Mouse (Mus musculus) retina, postnatal 1 day (tissue): ENCODE results near the gene Cbr4.
A peak's percentile ranks its signal among the peaks of the same experiment; 100 is the strongest.

Experiments used
- DNase-seq: peaks from one replicate; pipeline ENCODE4 v3.0.0-alpha.2; 2012

The Cbr4 gene

DNA sequence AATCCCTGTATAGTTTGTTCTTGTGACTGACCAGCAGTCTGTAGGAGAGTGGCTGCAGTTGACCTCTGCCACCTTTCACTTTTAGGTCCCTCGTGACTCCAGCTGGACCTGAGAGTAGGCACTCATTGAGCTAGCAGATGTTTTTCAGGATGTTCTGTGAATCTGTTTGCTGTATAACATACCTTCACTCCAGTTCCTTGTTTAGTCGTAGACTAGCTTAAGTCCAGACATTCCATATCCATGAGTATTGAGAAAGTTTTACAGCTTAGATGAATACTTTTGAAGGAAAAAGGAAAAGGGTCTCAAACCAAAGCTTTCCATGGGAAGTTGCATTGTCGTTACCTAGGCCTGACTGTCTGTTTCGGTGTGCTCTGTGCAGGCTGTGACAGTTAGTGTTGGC, 9.6 kb downstream of the Cbr4 start:
- DNase-seq, result no peak

DNA sequence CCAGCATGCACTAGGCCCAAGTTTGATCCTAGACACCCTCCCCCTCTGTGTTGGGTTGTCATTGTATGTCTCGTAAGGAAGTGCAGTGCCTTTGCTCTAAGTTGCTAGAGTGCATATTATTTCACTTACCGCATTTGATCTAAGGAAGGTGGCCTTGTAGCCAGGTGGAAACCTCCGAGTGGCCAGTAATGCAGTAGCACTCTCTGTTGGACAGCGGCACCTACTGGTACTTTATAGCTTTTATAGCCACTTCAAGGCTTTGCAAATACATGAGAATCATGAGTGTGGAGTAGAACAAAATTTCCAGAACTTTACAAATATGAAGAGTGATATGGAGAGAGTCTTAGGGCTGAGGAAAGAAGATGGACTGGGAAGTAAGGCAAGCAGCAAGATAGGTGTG, 11.5 kb downstream of the Cbr4 start:
- peak; percentile 50 for DNase-seq

DNA sequence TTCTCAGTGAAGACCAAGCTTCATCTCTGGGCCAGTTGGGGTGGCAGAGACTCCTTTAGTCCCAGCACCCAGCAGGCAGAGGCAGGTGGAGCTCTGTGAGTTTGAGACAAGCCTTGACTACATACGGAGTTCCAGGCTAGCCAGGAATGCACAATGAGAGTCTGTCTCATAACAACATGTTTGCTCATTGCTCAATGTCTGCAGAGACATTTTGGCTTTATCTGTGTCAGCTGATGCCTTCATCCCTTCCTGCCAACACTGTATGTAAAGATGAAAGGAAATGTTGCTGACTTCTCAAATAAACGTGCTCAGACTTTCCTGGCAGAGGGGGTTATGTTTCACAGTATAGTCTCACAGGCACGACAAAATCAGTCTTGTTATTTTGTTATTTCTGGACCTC, 13.4 kb downstream of the Cbr4 start:
- no peak for DNase-seq

DNA sequence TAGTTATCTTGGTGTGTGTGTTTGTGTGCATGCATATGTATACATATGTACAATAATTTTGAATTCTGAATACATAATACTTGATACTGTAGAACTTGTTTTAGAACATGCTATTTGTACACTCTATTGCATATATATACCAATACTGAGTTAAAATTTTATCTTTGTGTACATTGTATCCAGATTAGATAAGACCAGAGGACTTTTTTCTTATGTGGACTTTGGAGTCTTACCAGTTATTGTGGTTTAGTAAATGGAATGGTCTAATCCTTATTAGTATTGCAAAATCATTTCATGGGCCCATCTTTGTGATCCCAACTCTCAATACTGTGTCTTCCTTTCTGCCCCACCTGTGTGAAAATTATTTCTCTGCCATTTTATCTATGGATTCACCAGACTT, 14.7 kb downstream of the Cbr4 start:
- DNase-seq, result no peak

DNA sequence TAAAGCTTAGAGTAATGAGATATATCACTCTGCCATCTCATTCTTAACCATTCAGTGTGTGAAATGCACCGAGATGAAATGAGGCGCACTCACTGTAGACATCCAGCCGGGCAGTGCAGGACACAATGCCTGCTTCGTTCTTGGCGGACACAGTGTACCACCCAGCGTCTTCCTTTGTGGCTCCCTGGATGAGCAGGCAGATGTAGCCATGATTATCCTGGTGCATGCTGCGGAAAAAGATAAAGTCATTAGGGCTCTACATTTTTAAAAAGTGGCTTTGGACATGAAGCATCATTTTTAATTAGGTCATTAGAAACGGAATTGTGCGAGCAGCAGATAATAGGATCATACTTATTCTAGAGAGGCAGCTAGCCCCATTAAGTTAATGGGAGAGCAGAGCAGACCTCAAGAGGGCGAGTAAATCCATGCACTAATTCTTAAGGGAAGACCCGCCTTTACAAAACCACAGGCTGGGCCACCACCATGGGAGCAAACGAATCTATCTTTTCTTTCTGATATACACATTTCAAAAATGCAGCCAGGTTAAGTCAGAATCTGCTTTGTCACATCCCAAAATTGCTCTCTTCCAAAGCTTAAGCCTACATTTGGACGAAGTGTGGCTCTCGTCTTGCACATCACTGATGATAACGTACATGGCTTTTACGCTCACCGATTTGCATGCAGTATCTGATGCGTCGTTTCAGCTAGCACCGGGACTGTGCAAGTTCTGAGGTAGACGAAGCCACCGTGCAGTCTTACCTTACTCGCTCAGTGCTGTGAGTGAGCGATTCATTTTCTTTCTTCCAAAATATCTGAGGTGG, 27.8 kb downstream of the Cbr4 start:
- DNase-seq, result peak; percentile 94

DNA sequence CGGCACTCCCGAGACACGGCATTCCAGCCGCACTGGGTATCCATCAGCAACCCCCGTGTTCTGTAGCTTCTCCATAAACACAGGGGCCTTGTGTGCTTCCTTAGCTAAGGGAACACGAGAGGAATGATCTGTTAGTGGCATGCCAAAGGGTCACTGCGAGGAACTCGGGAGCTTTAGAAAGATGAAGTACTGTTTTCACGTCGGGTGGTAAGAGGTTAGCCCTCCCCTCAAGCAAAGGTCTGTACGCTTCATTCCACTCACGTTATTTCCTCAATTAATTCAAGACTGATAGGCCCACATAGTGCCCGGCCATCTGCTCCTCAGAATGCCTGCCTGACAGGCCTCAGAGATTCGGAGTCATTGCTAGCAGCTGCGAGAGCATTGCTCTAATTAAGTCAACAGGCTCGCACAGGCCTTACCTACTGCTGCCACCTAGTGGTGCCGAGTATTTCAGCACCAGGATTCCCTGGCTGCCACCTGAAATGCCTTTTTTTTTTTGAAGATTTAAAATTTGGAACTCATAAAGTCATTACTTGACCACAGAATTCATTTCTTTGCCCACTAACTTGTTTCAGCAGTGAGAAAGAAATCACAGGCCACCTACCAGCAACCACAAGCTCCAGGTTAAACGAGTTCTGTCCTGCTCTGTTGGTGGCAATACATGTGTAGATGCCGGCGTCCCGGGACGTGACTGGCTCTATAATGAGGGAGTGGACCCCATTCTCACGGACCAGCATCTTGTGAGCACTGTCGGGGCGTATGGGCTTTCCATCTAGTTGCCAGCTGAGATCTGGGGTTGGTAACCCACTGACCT, 28.6 kb downstream of the Cbr4 start:
- DNase-seq, result peak; percentile 98

DNA sequence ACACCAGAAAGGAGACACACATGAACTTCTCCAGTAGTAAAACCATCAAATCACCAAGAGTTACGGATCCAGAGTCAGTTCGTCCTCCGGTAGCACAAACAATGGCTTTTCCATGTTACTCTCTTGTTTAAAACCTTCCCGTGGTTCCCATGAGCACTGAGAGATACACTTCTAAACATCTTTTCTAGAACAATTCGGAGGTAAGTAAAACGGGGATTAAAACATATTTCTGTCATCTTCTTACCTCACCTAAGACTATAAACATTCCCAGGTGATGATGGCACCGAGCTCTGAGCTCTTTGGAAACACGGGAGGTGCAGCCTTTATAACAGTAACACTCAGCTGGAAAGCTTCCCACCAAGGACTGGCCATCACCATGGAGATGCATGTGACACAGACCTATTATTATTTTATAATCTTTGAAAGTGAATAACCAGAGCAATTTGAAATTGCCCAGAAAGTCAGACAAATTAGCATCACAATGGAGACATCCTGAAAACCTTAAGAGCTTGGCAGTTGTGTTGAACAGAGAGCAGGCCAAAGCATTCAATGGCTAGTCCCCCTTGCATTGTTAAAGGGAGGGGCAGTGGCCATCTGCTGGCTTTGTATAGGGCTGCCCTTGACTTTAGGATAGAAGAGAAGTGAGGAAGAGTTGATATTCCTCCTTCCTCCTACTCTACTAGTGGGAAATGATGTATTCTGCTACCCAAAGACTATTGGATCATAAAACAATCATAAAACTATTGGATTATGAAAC, 29.4 kb downstream of the Cbr4 start:
- peak; percentile 35 for DNase-seq

DNA sequence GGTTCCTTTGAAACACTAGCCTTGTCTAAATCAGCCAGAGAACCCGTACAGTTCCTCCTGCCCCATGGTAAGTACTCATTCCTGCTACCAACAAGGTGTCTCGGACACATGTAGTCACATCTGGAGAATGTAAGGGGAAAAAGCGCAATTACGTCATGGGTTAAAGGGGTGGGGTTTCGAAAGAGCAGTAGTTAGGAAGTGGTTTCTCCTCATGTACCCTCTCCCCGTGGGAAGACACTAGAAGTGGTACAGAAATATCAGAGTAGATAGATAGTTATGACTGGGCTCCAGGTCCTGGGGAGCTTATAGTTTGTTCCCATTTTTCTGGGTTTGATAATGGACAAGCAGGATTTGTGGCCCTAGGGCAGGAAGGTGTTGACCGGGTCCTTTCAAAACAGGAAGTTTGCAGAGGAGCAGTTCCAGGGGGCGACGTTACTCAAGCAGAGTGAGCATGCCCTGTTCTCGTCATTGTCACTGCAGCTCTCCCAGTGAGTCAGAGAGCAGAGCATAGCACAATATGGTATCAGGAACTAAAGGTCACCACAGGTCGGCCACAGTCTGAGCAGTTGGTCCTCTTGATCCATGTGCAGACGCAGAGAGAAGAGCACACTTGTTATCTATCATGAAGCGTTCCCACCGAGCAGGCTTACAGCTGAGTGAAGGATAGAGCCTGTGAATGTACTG, 30.1 kb downstream of the Cbr4 start:
- DNase-seq, result peak; percentile 9

DNA sequence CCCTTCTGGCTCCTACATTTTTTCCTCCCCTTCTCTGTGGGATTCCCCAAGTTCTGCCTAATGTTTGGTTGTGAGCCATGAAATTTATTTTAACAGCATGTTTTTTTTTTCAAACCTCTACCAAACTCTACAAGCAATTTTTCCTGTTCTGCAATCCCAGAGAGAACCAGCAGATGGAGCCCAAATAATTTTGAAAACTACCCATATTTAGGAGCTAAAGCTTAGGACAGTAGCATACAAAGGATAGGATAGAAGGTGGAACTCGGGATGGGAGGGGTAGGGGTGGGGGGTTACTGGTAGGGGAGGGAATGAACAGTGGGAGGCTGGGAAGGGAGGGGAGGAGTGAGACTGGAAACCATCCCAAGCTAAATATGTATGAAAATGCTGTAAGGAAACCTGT, 34.6 kb downstream of the Cbr4 start:
- DNase-seq, result peak; percentile 68

DNA sequence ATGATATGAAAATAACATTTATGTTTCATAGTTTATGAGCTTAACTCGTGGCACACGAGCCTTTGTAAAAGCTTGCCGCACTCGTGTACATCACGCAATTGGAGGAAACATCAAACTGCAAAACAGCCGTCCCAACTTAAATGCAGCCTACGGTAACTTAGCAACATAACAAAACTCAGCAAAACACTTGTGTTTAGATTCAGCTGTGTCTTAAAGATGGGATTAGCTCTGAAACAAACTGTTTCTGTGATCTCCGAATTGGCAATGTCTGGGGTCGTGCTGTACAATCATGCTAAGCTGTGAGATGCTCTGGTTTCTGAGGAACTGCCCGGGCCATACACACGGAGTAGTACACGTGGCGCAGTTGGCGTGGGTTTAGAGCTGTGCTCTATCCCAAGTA, 39.5 kb downstream of the Cbr4 start:
- no peak for DNase-seq

DNA sequence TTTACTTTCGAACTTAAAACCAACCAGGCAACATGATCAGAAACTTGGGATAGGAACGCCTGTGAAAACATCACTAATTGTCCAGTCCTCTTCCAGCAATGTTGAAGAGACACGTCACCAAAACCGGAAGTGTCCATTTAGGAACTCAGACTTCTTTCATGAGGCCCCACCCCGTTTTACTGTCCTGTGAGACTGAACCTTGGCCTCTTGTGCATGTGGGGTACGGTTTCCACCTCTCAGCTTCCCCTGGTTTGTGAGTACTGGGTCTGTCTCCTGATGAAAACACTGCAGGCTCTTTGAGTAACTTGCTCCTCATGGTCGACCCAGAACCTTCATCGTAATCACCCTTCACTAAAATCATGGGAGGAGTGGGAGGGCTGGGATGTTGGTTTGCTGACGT, 40.7 kb downstream of the Cbr4 start:
- no peak for DNase-seq

DNA sequence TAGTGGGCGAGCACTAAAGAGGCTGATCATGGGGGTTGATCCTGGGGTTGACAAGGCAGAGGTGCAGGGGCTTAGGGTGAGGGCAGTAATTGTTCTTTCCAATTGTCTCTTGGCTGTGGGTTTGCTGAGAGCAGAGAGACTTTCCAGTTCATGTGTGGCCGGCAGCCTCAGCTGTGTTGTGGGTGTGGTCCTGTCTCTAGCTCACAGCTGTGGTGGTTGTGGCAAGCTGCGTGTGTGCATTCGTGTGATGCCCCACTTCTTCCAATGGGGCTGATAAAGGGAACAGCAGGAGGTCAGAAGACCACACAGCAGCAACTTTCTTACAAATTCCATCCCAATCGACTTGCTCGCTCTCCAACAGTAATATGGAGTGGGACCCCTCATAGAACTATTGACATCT, 41.1 kb downstream of the Cbr4 start:
- DNase-seq, result peak; percentile 36

DNA sequence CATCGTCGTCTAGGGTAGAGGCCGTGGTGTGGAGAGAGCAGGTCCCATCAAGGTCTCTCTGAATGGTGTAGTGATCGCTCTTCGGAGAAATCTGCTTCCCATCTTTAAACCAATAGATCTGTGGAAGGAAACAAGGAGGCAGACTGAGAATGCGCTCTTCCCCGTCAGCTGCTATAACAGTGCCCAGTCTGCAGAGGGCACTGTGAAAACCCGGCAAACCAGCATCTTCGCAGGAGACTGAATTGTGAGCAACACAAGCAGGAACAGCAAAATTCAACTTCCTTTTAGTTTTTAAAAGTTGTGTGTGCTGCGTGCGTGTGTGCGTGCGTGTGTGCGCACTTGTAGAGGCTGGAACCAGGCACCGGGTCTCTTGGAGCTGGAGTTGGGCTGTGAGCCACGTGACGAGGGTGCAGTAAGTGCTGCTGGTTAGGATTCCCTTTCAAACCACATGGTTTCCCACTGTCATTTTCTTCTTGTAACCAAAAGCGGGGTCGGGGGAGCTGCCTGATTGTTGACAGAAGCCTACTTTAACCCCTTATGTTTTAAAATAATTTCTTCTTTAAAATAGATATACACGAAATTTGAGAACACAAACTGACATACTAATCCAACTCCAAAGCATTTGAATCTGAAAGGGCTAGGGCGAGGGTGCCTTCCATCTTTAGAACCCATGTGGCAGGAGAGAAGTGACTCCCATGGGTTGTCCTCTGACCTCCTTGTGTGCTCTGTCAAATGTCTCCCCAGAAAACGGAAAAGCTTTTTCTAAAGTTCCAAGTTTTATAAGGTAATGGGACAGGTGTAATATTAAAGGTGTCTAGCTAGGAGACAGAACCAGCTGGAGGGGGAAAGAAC, 44.6 kb downstream of the Cbr4 start:
- no peak for DNase-seq

DNA sequence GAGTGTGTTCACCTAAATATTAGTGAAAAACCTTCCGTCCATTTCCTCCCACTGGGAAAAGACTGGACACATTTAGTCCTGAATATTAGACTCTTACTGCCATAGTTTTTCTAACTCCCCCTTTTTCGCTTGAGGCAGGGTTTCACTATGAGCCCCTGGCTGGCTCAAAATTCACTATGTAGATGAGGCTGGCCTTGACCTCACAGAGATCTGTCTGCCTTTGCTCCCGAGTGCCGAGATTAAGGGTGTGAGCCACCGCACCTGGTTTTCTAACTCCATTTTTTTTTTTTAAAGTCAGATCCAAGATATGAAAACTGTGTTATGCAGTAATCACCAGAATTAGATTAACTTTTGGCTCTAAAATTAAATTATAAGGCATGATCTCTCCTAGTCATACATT, 45.3 kb downstream of the Cbr4 start:
- DNase-seq, result no peak

DNA sequence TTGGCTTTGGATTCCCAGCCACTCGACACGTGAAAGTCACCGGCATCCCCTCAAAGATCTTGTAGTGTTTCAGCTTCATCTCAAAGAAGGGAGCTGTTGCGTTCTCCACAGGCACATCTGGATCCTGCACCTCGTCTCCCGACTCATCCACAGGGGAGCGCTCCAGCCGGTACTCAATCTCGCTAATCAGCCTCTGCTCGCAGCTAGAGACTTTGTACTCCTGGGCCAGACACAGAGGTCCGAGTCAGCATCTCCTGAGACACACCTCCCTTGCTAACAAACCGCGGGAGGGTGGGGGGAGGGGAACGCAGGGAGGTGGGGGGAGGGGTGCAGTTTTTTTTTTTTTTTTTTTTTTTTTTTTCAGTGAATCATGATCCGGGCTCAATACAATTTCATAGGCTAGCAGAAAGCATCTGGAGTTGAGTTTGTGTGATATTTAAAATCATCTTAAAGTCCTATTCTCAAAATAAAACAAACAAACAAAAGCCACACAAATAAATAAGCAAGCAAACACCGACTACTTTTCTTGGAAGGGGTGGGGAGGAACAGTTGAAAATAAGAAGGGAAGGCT, 45.9 kb downstream of the Cbr4 start:
- no peak for DNase-seq

DNA sequence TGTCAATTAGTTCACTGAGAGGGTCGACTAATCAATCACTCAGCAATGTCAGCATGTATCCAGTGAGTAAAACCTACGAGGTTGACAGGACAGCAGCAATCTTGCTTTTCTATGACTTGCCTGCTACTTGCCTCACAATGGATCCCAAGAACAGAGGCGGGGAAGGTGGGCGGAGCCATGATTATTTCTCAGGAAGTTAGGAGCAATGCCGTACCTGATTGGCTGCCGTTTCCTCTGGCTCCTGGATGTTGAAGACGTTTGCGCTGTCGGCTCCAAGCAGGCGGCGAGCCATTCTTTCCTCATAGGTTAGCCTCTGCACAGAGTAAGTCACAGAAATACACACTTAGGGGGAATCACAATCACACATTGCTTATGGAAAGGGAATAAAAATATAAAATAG, 47.9 kb downstream of the Cbr4 start:
- no peak for DNase-seq

DNA sequence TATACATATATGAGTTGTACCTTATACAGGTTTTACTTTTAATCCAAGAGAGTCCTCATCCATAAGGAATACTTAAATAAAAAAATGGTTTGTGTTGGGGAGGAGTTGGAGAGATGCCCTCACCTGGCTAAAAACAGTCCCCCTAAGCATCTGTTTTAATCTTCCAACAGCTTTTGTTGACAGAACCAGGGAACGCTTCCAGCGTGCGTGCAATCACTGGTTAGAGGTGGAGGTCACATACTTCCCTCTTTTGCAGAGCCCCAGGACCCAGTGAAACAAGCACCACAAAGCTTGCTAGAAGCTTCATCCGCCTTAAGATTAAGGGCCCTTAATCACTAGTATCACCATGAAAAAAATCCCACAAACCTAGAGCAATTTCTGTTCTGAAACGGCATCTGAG, 49.9 kb downstream of the Cbr4 start:
- DNase-seq, result no peak

DNA sequence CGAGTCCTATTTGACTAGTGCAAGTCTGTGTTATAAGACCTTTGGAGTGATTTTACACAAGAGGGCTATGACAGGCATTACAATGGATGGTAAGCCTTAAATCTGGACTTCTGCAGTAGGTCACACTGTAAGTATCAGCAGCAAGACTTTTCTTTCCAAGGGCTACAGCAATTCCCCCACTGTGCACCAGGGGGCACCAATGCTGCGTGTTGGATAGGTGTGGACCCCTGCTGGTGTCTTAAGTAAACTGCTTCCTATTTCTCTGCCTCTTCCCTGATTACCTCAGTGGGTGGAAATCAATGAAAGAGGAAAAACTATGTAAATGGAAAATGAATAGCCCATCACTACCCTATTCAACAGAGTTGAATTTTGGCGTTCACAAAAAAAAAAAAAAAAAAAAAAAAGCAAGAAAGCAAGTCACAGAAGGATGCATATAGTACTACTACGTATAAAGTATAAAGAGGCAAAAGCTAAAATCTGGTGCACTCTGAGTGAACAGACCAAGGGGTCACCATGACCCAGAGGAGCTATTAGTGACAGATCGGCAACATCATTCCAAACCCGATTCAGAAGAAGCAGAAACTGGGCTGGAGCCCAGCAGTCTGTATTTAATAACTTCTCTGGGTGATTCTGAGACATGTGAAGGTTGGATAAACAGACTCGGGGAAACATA, 52.4 kb downstream of the Cbr4 start:
- peak; percentile 91 for DNase-seq

DNA sequence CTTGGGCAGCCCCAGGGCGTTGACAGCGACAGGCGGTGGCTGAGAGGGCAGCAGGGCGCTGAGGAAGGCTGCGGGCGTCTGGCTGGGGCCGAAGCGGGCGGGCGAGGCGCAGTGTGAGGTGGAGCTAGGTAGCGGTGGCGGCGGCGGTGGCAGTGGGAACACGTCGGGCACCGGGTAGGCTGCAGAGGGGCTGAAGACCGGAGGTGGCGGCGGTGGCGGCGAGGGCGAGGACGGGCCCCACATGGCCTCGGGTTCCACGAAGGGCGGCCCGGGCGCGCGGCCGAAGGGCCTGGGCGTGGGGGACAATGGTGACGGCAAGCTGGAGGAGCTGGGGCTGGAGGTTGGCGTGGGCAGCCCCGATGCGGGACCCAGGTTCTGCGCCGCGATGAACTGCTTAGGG, 62.1 kb downstream of the Cbr4 start:
- DNase-seq, result no peak

DNA sequence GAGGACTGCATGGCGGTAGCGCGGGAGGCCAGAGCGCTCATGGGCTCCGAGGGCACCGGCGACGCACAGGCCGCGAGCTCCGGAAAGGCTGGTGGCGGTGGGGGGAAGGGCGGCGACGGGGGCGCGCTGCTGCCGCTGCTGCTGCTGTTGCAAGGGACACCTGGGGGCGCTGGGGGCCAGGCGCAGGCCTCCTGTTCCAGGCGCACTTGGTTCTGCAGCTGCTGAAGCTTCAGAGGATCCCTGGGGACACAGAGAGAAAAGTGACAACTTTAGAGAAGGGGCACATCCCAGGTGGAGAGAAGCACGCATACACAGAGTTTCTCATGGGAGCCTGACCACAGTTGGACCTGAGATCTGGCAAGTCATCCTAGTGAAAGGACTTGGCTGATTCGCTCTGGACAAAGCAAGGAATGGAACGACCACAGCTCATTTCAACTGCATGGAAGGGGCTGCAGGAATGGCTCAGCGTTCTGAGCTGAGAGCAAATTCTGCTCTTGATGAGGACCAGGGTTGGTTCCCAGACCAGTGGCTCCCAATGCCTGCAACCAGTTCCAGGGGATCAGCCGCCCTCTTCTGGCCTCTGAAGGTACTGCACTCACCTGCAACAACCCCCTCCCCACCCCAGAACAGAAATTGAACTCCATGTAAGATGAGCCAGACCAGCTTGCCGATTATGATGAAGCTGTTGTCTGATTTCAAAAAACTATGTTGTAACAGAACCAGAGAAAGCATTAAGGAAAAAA, 62.6 kb downstream of the Cbr4 start:
- no peak for DNase-seq
